Mouse (Mus musculus) CD4-positive naive resting alpha-beta T cell, adult 76 days (primary cell): ENCODE results near the gene Gm13084. TPM values are rescaled to one million over a fixed set of nuclear protein-coding genes. Genes with fewer than 3 reads are reported as not detected.

ENCODE experiments used
- total RNA-seq: library from RNA; stranded (reverse); gene quantifications from one replicate; pipeline ENCODE4 v1.2.4, GENCODE M21; 2023

The Gm13084 gene
- total RNA-seq: not detected

GRCm38 (mm10) chr4:143815993-143816392, at the start of gene Gm13084:
Gene Gm13084 (minus strand): TSS chr4:143816093.

GRCm38 (mm10) chr4:143846197-143846596, 30.3 kb upstream of the Gm13084 start, which contains the start of gene Gm13103:
Gene Gm13103 (plus strand): TSS chr4:143846497.

GRCm38 (mm10) chr4:143789052-143789451, 26.8 kb downstream of the Gm13084 start, which contains the start of gene Gm13023:
Gene Gm13023 (plus strand): TSS chr4:143789352.

Other genes with a start within 250 kb of the Gm13084 start
- gene Gm13083, start 201.1 kb downstream of the Gm13084 start, total RNA-seq: not detected
- gene Gm13088, start 158.8 kb downstream of the Gm13084 start, total RNA-seq: not detected
- not detected for gene Gm13089, start 113.4 kb downstream of the Gm13084 start, total RNA-seq
- gene Gm13078, start 96.6 kb downstream of the Gm13084 start, total RNA-seq: not detected
- not detected for gene Gm13023, start 26.7 kb downstream of the Gm13084 start, total RNA-seq
- not detected for gene Gm13103, start 30.4 kb upstream of the Gm13084 start, total RNA-seq
- gene Pramef6, start 84.3 kb upstream of the Gm13084 start, total RNA-seq: not detected
- gene Pramef25, start 134.9 kb upstream of the Gm13084 start, total RNA-seq: not detected
- not detected for gene Gm13101, start 150.9 kb upstream of the Gm13084 start, total RNA-seq
- gene Pramef17, start 178.3 kb upstream of the Gm13084 start, total RNA-seq: not detected
- not detected for gene Pramel4, start 243.0 kb upstream of the Gm13084 start, total RNA-seq